Comparison of ENCODE assay signal across 8 mouse cellular contexts in the genomic region with DNA sequence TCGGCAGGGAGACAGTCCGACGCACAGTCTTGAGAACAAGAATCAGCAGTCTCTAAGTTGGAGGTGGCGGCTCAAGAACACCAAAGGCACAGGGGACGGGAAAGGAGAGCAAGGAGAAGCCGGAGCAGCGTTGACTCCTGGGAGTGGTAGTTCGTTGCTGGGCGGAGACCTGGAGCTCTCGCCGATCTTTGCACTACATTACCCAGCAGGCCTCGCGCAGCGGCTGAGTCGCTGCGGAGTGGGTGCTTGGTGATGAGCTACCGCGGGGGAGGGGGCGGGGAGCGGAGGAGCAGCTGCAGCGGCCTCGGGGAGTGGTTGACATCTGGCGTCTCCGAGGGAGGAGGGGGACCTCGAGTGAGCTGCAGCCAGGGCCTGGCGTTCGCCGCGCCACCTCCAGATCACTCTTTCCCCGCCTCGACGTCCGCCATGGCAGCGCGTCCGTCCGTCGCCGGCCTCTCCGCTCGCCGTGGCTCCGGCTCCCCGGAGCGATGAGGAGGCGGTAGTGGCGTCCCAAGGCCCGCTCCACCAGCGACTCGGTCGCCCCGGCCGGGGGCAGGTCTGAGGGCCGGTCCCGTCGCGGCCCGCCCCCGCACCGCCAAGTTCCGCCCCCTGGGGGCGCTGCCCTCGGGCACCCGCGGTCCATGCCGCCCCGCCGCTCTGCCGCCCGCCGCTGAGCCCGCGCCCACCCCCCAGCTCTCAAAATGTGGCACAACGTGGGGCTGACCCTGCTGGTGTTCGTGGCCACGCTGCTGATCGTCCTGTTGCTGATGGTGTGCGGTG. TPM values are rescaled to one million over a fixed set of nuclear protein-coding genes. Genes with fewer than 3 reads are reported as not detected.
DNase-seq lines count a peak whose midpoint lies in the region; ATAC-seq and TF ChIP-seq lines count a peak whose summit lies in the region.

A gene (plus strand): TSS at position 307 of the 780 bp plus-strand sequence.

- TF ChIP-seq CTCF in lung, postnatal 0 days (IDR thresholded peaks at IDR 0.05), result peak; percentile 50

- no peaks in the 10 kb centered on the region for H3K36me3 ChIP-seq in hindbrain, embryonic 10.5 days
- H3K36me3 ChIP-seq in lung, postnatal 0 days (ENCODE audit: insufficient read depth, low read length), result no peaks in the 10 kb centered on the region

- H3K27ac ChIP-seq in hindbrain, embryonic 10.5 days, result peak within 1 kb of the TSS; percentile 92
- H3K27ac ChIP-seq in lung, postnatal 0 days (ENCODE audit: low read length), result peak within 1 kb of the TSS; percentile 78

- peaks cover 15% of the 10 kb centered on the region for H3K4me1 ChIP-seq in hindbrain, embryonic 10.5 days (replicated peaks)
- H3K4me1 ChIP-seq in lung, postnatal 0 days (ENCODE audit: insufficient read depth, low read depth, low read length), result no peaks in the 10 kb centered on the region

- no peaks in the 10 kb centered on the region for H3K9me3 ChIP-seq in hindbrain, embryonic 10.5 days
- H3K9me3 ChIP-seq in lung, postnatal 0 days (ENCODE audit: low read length), result no peaks in the 10 kb centered on the region

- H3K4me2 ChIP-seq in lung, postnatal 0 days (replicated peaks; ENCODE audit: low read depth, low read length), result peak within 1 kb of the TSS; percentile 90

- peak; percentile 94 for ATAC-seq in frontal cortex, adult (ENCODE audit: low TSS enrichment)
- peak; percentile 97 for ATAC-seq in lung, postnatal 0 days

- no peak for TF ChIP-seq EP300 in lung, postnatal 0 days (IDR thresholded peaks at IDR 0.05)

- no peaks in the 10 kb centered on the region for H3K27me3 ChIP-seq in hindbrain, embryonic 10.5 days (ENCODE audit: insufficient read depth, poor library complexity, severe bottlenecking)
- no peaks in the 10 kb centered on the region for H3K27me3 ChIP-seq in lung, postnatal 0 days (replicated peaks; ENCODE audit: insufficient read depth, low read length)

- peak within 1 kb of the TSS; percentile 74 for H3K4me3 ChIP-seq in hindbrain, embryonic 10.5 days
- H3K4me3 ChIP-seq in lung, postnatal 0 days (ENCODE audit: low read depth, low read length), result peak within 1 kb of the TSS; percentile 77

- peak; percentile 94 for DNase-seq in MN1 (ENCODE audit: low spot score)
- DNase-seq in cerebellum, adult 9-10 months, result peak; percentile 93
- peak; percentile 97 for DNase-seq in hindbrain, embryonic 10.5 days (ENCODE audit: low spot score)
- peak; percentile 98 for DNase-seq in layer of hippocampus, adult 9-11 months
- peak; percentile 99 for DNase-seq in lung, postnatal 0 days (ENCODE audit: low spot score)
- DNase-seq in ovary, postnatal 14 days (ENCODE audit: low spot score), result peak; percentile 78
- peak; percentile 94 for DNase-seq in thymus, postnatal 14 days

- H3K9ac ChIP-seq in lung, postnatal 0 days (replicated peaks; ENCODE audit: low read depth), result peak within 1 kb of the TSS; percentile 63

- under 1% methylated on average over 77 of the region's 78 CpGs for WGBS in hindbrain, embryonic 10.5 days
- under 1% methylated on average over 41 of the region's 78 CpGs for WGBS in lung, postnatal 0 days

RNA-seq across cellular contexts. Expression of the gene that starts here (rescaled TPM):
- 9.8 and 10.3 TPM in 2 replicates for polyA plus RNA-seq in hindbrain, embryonic 10.5 days (2016; fragmentation: Nextera tagmentation; extraction: Ambion mirVana)
- polyA plus RNA-seq in lung, postnatal 0 days (2015; fragmentation: Nextera tagmentation; extraction: Ambion mirVana), result 8.2 and 9.0 TPM in 2 replicates

Comparison
In these comparisons a context has a peak if more than half of its experiments do, and no peak if none do; other contexts are left out.
1. Peak in every context shown above with its lines: DNase-seq, ATAC-seq, H3K4me3 ChIP-seq and H3K27ac ChIP-seq.